Mouse (Mus musculus): ENCODE measurements at regions not wholly inside any gene's neighbourhood (a gene's known extent, or its start where the extent isn't known, plus 50 kb on each side); places are given as distances from the start of the nearest gene placed in this dataset.
A peak's percentile ranks its signal among the peaks of the same experiment; 100 is the strongest.

DNA sequence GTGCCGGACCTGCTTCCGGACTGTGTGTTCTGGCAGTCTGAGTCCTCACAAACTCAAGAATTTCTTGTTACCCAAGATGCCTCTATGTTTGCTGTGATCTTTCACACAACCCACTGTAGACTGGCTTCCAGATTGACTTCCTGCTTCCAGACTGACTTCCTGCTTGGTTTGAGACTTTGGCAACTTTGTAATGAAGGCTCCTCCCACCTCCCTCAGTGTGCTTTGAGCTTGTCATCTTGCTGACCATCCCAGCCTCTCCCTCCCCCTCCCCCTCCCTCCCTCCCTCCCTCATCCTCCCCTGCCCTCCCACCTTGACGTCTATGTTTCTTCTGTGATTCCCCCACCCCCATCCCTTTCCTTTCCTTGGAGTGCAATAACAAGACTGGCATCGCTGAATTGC lies 51.7 kb upstream of the Shb start:
- peaks cover 11% of the 10 kb centered on the region for H3K27me3 ChIP-seq (replicated peaks; ENCODE audit: control insufficient read depth, insufficient read depth, low read length)
- WGBS, result 52% methylated on average over 4 of the region's 4 CpGs
- DNase-seq (ENCODE audit: low spot score), result no peak

DNA sequence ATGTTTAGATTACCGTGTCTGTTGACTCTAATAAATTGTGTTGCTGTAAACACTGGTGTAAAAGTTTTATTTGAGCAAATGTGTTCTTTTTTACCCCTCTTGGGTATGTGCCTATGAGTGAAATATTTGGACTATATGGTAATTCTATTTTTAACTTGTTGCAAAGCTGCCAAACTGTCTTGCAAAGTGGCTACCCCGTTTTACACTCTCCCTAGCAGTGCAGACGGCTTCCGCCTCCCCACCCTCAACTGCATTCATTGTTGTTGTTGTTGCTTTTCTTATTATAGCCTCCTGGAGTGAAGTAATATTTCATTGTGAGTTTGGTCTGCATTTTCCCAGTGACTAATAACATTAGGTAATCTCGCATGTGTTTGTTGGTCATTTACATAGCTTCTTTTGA lies 50.2 kb upstream of the Shb start:
- no peaks in the 10 kb centered on the region for H3K9me3 ChIP-seq (ENCODE audit: control insufficient read depth, low read length)
- no peak overlapping the region for H3K27ac ChIP-seq (replicated peaks; ENCODE audit: low read depth, low read length)
- H3K36me3 ChIP-seq (ENCODE audit: control insufficient read depth, insufficient read depth, low read length), result no peaks in the 10 kb centered on the region
- ATAC-seq (ENCODE audit: low read depth), result no peak
- no peak overlapping the region for H3K4me3 ChIP-seq (ENCODE audit: low read depth, low read length)
- peaks cover 11% of the 10 kb centered on the region for H3K27me3 ChIP-seq (replicated peaks; ENCODE audit: control insufficient read depth, insufficient read depth, low read length)
- WGBS, result 61% methylated on average over 5 of the region's 5 CpGs
- DNase-seq (ENCODE audit: low spot score), result peak; percentile 26
- H3K4me1 ChIP-seq (ENCODE audit: control insufficient read depth, insufficient read depth, low read length), result peaks cover 8% of the 10 kb centered on the region; the same call in 1 of the 2 replicates
- no peak overlapping the region for H3K4me2 ChIP-seq (ENCODE audit: low read depth, low read length)
- H3K9ac ChIP-seq (ENCODE audit: low read depth, low read length), result no peak overlapping the region

More for the DNA sequence above, 51.7 kb upstream of the Shb start:
- Histone ChIP-seq H3K4me2 (ENCODE audit: low read depth, low read length) (no peak overlapping the region), H3K36me3 (ENCODE audit: control insufficient read depth, insufficient read depth, low read length) (no peaks in the 10 kb centered on the region), H3K4me3 (ENCODE audit: low read depth, low read length) (no peak overlapping the region), H3K27ac (replicated peaks; ENCODE audit: low read depth, low read length) (no peak overlapping the region), H3K9me3 (ENCODE audit: control insufficient read depth, low read length) (no peaks in the 10 kb centered on the region), H3K9ac (ENCODE audit: low read depth, low read length) (no peak overlapping the region), H3K4me1 (ENCODE audit: control insufficient read depth, insufficient read depth, low read length) (peaks cover 1% of the 10 kb centered on the region; the same call in 1 of the 2 replicates)
- no peak for ATAC-seq (ENCODE audit: low read depth)
